Mouse (Mus musculus): ENCODE measurements around the gene Lrrc7.

DNA sequence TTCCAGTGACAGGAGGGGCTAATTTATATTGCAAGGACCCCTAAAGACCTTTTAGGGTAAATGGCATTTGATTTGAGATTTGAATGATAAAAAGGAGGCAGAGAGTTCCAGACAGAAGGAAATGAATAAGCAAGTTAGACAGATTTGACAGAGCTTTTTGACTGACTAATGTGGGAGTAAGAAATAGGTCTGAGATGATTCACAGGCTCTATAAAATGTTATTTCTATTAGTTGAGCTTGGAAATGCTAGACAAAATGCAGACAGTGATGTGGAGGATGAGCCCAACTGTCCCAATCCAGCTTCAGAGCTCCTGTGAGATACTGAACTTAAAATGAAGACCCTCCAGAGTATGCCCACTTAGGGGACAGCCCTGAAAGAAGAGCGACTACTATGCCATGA lies 289.3 kb downstream of the Lrrc7 start:
- TF ChIP-seq MXI1 (IDR thresholded peaks at IDR 0.05; ENCODE audit: low read depth, low read length) (no peak), CTCF (conservative IDR thresholded peaks at IDR 0.05 in 1 of 2, IDR thresholded peaks at IDR 0.05 in 1 of 2; ENCODE audit: low read depth in 2 of 2, low read length in 2 of 2) (no peak), BHLHE40 (IDR thresholded peaks at IDR 0.05; ENCODE audit: low read depth, low read length) (no peak), RCOR1 (conservative IDR thresholded peaks at IDR 0.05; ENCODE audit: low read depth, low read length) (no peak), POLR2A (IDR thresholded peaks at IDR 0.05; ENCODE audit: low read depth, low read length) (no peak), PAX5 (IDR thresholded peaks at IDR 0.05; ENCODE audit: low read length) (no peak), ZNF384 (IDR thresholded peaks at IDR 0.05; ENCODE audit: low read depth, low read length) (no peak), RAD21 (IDR thresholded peaks at IDR 0.05; ENCODE audit: low read depth, low read length) (no peak), CHD2 (IDR thresholded peaks at IDR 0.05; ENCODE audit: low read length) (no peak), NRF1 (IDR thresholded peaks at IDR 0.05; ENCODE audit: low read depth, low read length) (no peak), MAZ (IDR thresholded peaks at IDR 0.05; ENCODE audit: low read depth, low read length) (no peak), TBP (conservative IDR thresholded peaks at IDR 0.05; ENCODE audit: low read depth, low read length) (no peak), KAT2A (IDR thresholded peaks at IDR 0.05; ENCODE audit: insufficient replicate concordance, low read length) (no peak), GABPA (IDR thresholded peaks at IDR 0.05; ENCODE audit: insufficient replicate concordance, low read depth, low read length) (no peak)

All from CH12.LX (cell line).